Mouse (Mus musculus): ENCODE results near the gene Krtap27-1. TPM values are rescaled to one million over a fixed set of nuclear protein-coding genes. Genes with fewer than 3 reads are reported as not detected.

The Krtap27-1 gene
- not detected in 2 replicates for polyA plus RNA-seq (2012; rRNA removed)

DNA sequence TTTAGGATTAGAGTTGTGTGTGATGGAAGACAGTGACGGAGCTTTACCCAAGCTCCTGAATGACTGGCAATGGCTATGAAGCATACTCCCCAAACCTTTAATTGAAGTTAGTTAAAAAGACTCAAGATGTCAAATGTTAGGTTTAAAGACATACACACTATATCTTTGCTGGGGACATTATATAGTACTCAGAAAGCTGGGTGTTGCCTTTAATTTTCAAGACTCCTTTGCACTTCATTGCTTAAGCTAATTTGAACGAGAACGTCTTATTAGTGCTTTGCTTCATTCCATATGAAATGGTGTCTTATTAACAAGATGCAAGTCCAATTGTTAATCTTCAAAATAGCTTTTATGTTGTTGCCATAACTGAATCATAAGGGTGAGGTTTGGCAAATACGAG, at the start of gene Krtap27-1:
TSS of gene Krtap27-1 (minus strand) at position 101 of the 400 bp plus-strand sequence.

DNA sequence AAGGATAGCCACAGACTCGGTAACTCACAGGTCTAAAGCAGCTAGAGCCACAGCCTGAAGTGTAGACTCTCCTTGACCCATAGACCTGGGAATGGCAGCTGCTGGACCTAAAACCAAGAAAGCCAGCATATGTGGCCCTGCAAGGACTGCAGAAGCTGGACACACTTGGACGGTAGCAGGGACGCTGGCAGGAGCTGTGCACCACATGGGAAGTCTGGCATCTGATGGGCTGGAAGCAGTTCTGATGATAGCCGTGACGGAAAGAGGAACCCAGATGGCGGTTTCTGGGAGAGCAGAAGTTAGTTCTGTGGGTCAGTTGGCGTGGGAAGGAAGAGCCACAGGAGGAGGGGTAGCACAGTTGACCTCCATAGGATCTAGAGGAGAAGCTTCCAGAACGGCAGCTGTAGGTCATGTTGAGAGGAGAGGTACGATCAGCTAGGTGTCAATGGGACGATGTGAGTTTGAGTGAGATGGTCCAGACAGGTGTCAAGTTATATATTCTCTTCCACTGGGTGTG, 36.1 kb upstream of the Krtap27-1 start, which contains the start of gene 2310061N02Rik:
TSS of gene 2310061N02Rik (minus strand) at position 467 of the 517 bp plus-strand sequence.

DNA sequence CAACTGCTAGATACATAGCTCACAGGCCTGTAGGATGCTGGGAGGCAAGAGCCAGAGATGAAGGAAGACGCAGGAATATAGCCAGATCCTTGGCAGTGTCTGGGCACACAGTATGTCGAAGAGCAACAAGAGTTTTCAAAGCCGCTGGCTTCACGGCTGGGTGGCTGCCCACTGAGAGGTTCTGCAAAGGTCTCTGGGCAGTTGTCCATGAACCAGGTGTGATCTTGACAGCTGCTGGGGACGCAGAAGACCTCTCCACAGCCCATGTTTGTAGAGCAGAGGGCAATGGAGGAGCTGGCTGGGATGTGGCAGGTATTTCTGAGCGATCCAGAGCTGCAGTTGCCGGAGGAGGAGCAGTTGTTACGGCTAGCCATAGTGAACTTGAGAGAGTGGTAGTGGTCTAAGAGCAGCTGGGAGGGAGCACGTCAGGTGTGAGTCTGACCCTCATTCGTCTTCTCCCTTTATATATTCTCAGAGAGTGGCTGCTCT, 24.1 kb downstream of the Krtap27-1 start, which contains the start of gene Krtap26-1:
TSS of gene Krtap26-1 (minus strand) at position 439 of the 489 bp plus-strand sequence.

DNA sequence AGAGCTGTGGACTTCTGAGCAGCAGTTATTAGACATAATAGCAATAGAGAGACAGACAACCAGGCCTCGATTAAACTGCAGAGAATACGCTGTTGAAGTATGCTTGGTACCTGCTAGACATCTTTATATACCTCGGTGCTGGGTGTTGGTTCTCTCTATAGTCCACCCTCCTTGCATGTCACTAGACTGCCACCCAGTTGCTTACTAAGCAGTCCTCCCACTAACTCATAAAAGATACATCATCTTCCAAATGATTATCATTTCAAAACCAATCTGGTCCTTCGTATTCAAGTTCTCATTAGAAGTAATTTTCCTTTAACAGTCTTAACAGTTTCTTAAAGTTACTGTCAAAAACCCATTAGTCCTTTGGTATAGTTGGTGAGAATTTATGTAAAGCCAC, 43.9 kb downstream of the Krtap27-1 start, which contains the start of gene 2310079G19Rik:
TSS of gene 2310079G19Rik (minus strand) at position 101 of the 400 bp plus-strand sequence.

Other genes with a start within 250 kb of the Krtap27-1 start
- 0.04 TPM in 1 of 2 replicates, not detected in the other for gene Cldn17, start 164.7 kb downstream of the Krtap27-1 start, polyA plus RNA-seq (2012; rRNA removed)
- not detected in 2 replicates for gene Cldn8, start 108.5 kb downstream of the Krtap27-1 start, polyA plus RNA-seq (2012; rRNA removed)
- not detected in 2 replicates for gene Krtap24-1, start 59.4 kb downstream of the Krtap27-1 start, polyA plus RNA-seq (2012; rRNA removed)
- gene 2310079G19Rik, start 44.0 kb downstream of the Krtap27-1 start, polyA plus RNA-seq (2012; rRNA removed): not detected in 2 replicates
- not detected in 2 replicates for gene Krtap26-1, start 23.9 kb downstream of the Krtap27-1 start, polyA plus RNA-seq (2012; rRNA removed)
- not detected in 2 replicates for gene 2310061N02Rik, start 36.3 kb upstream of the Krtap27-1 start, polyA plus RNA-seq (2012; rRNA removed)
- not detected in 2 replicates for gene Krtap13-1, start 57.2 kb upstream of the Krtap27-1 start, polyA plus RNA-seq (2012; rRNA removed)
- gene Krtap13, start 80.0 kb upstream of the Krtap27-1 start, polyA plus RNA-seq (2012; rRNA removed): not detected in 2 replicates
- gene 2310034C09Rik, start 87.2 kb upstream of the Krtap27-1 start, polyA plus RNA-seq (2012; rRNA removed): not detected in 2 replicates
- not detected in 2 replicates for gene 2310057N15Rik, start 102.5 kb upstream of the Krtap27-1 start, polyA plus RNA-seq (2012; rRNA removed)
- not detected in 2 replicates for gene Gm5965, start 106.2 kb upstream of the Krtap27-1 start, polyA plus RNA-seq (2012; rRNA removed)
- gene Gm20741, start 140.5 kb upstream of the Krtap27-1 start, polyA plus RNA-seq (2012; rRNA removed): not detected in 2 replicates
- not detected in 2 replicates for gene Krtap15, start 148.5 kb upstream of the Krtap27-1 start, polyA plus RNA-seq (2012; rRNA removed)
- not detected in 2 replicates for gene Krtap14, start 154.5 kb upstream of the Krtap27-1 start, polyA plus RNA-seq (2012; rRNA removed)
- not detected in 2 replicates for gene Krtap19-1, start 197.7 kb upstream of the Krtap27-1 start, polyA plus RNA-seq (2012; rRNA removed)
- not detected in 2 replicates for gene Krtap19-2, start 202.6 kb upstream of the Krtap27-1 start, polyA plus RNA-seq (2012; rRNA removed)
- not detected in 2 replicates for gene Krtap19-3, start 206.4 kb upstream of the Krtap27-1 start, polyA plus RNA-seq (2012; rRNA removed)
- gene Krtap19-4, start 213.4 kb upstream of the Krtap27-1 start, polyA plus RNA-seq (2012; rRNA removed): not detected in 2 replicates
- not detected in 2 replicates for gene Krtap19-5, start 224.8 kb upstream of the Krtap27-1 start, polyA plus RNA-seq (2012; rRNA removed)

Data from central nervous system, embryonic 18 days (tissue).